Mouse (Mus musculus) 416B (cell line): Measurements from ENCODE around the gene March9.
"Not testable (repeated sequence)": the region's sequence is repeated elsewhere in the genome, so short reads cannot be mapped to it uniquely, and the experiment has no call there.

Experiments used
- DNase-seq: peaks from one replicate; pipeline ENCODE4 v3.0.0; 2011; ENCODE audit warnings: low read depth

March9 gene

GRCm38 (mm10) chr10:127079665-127080391, 19.8 kb upstream of the March9 start:
- no peak for DNase-seq

DNA sequence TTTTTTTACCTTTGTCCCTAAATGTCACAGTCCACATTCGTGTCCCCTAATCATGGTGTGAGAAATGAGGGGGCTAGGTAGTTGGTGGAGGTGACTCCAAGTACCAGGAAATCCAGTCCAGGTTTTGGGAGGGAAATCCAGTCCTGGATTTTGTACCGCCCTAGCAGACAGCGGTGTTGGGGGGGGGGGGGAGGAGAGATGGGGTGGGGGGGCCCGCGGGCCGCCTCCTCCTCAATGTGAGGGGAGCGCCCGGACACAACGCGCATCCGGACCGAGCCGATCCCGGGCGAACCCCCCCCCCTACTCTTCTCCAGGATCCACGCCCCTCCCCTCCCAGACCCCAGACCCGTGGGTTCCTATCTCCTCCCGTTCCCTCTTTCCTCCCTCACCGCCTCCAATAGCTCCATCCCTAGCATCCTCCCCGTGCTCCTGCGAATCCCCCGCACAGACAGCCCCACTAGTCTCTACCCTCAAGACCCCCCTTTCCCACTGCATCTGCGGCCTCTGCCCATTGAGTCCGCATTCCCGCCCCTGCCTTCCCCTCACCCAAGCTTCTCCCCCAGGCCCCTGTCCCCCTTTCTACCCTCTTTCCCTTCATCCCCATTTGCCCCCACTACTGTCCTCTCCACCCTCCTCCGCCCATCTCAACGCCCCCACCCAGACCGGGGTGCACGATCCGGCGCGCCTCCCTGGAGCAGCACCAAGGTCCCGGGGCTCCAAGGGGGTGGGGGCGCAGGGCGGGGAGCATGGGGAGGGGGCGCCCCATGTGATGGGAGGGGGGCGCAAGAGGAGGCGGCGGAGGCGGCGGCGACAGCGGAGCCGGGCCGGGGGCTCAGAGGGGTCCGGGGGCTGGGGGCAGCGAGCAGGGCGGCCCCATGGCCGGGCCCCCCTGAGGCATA, 18.9 kb upstream of the March9 start:
- no peak for DNase-seq

DNA sequence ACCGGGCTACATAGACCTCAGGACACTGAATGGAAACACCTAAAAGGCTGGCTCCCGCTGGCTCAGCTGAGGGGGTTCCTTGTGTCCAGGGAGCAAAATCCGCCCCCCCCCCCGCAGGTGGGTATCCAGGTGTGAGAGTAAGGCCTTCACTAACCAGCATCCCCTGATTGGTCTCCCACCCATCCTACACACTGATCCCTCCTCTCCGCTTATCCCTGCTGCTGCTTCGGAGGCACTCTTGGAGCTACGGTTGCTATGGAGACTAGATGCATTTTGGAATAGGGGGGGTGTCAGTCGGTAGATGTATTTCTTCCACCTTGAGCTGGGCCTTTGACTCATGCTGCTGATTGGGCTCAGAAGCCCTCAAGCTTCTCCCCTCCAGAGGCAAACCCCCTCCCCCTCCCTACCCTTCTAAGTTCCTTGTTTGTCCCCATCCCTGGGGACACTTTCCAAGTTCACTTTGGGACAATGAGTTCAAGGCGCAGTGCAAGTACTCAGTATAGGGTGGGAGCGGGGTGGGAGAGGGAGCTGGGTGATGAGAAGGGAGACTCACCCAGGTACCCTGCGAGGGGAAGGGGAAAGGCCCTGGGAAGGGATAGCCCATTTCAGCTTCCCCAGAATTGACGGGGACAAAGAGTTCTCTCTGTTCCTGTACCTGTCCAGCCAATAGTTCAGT, 18.2 kb upstream of the March9 start:
- no peak for DNase-seq

GRCm38 (mm10) chr10:127077515-127077914, 17.5 kb upstream of the March9 start:
- no peak for DNase-seq

- DNase-seq = peak; percentile 85
Measured at GRCm38 (mm10) chr10:127076082-127076481, 16.1 kb upstream of the March9 start.

- no peak for DNase-seq
Measured at GRCm38 (mm10) chr10:127075651-127076050, 15.7 kb upstream of the March9 start.

DNA sequence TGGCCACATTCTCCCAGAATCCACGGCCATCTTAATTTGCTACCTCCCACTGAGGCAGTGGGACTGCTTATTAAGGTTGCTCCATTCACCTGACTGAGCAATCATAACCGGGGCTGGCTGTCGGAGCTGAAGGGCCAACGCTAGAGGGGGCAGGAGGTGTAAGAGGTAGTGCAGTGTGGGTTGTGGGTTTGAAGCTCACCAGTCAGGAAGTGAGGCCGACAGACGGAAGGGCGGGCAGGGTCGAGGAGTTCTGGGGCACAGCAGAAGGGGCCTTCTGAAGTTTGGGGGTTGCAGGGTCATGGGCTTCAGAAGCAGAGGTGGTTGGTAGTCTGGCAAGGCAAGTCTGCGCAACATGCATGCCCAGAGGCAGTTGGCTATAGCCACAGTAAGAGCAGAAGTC, 15.1 kb upstream of the March9 start, which contains the start of gene Agap2:
Gene Agap2 (plus strand): TSS at position 205 of the 400 bp plus-strand sequence.
- peak; percentile 92 for DNase-seq

DNA sequence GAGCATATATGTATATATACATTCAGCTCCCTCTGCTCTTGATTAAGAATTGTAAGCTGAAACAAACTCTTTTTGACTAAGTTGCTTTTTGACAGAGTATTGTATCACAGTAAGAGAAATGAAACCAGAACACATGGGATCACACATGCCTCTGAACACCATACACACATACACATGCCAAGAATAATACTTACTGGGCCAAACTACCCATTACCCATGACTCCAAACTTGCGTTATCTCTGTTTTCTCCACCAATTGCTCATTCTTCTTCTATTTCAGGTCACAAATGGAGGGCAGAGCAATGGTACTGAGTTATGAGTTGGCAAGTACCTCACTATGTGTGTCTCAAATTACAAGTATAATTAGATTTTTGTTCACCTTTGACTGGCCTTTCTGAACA, 14.0 kb upstream of the March9 start:
- no peak for DNase-seq

DNA sequence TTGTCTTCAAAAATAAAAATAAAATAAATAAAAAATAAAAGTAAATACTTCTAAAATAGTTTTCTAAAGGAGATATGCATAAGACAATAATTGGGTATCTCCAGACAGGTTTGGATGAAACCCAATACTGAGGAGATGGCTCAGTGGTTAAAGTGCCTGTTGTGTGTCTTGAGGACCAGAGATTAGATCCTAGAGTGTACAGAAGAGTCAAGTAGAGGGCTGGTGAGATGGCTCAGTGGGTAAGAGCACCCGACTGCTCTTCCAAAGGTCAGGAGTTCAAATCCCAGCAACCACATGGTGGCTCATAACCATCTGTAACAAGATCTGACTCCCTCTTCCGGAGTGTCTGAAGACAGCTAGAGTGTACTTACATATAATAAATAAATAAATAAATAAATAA, 13.0 kb upstream of the March9 start:
- not testable (repeated sequence) for DNase-seq

- peak; percentile 58 for DNase-seq
Measured at GRCm38 (mm10) chr10:127072270-127072669, 12.3 kb upstream of the March9 start.

- no peak for DNase-seq
Measured at GRCm38 (mm10) chr10:127071203-127071602, 11.2 kb upstream of the March9 start.

GRCm38 (mm10) chr10:127070190-127071121, 10.5 kb upstream of the March9 start, which contains the start of gene Tspan31:
Gene Tspan31 (minus strand): TSS chr10:127070264.
- peak; percentile 99 for DNase-seq

GRCm38 (mm10) chr10:127069281-127070189, 9.6 kb upstream of the March9 start:
- DNase-seq = peak; percentile 50

DNA sequence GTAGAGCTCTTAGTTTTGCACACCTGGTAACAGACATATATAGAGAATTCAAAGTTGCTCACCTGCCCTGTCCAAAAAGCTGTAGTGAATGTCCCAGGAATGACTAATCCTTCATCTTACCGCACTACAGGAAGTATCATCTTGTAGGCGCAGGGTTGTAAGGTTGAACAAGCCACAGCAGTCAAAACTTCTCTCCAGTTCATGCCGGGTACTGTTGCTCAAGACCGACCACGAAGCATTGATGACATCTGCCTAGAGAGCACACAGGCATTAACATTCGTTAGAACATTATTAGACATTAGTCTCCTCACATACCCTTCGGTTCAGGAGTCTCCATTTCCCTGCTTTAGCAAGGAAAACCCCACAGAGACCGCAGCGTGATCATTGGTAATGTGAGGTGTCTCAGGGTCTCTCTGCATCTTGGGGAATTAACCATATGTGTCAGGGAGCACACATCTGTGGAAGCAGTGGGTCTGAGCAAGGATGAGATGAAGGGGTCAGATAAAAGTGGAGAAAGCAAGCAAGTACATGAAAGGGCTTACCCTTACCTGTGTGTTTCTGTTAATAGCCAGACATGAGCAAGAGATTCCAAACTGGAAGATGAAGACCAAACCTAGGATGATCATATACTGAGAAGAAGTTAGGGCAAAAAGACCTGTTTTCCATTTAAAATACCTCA, 8.5 kb upstream of the March9 start:
- DNase-seq = peak; percentile 88

DNA sequence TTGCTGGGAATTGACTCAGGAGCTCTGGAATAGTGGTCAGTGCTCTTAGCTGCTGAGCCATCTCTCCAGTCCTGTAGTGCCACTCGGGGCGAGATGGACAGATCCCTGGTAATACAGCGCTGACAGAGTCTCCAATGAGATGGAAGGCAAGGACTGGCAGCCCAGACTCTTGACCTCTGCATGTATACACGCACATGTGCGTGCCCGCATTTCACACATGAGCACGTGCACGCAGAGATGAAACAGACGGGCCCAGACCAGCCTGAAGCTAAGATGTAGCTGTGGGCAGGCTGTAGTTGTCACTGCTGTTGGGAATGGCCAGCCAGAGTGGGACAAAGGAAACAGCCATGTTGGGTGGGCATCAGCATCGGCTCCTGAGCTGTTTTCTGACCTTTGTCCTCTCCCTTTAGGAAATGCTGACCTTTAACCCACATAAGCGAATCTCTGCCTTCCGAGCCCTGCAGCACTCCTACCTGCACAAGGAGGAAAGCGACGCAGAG, 6.6 kb upstream of the March9 start:
- no peak for DNase-seq

DNA sequence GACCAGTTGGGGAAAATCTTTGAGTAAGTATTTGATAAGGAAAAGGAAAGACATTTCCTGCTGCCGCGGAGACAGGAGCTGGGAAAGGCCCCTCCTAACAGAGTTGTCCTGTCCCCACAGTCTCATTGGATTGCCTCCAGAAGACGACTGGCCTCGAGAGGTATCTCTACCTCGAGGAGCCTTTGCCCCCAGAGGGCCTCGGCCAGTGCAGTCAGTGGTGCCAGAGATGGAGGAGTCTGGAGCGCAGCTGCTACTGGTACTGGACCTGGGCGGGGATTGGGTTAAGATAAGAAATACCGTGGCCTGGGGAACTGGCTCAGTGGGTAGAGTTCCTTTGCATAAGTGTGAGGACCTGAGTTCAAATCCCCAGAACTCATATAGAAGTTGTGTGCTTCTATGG, 6.0 kb upstream of the March9 start:
- no peak for DNase-seq

DNA sequence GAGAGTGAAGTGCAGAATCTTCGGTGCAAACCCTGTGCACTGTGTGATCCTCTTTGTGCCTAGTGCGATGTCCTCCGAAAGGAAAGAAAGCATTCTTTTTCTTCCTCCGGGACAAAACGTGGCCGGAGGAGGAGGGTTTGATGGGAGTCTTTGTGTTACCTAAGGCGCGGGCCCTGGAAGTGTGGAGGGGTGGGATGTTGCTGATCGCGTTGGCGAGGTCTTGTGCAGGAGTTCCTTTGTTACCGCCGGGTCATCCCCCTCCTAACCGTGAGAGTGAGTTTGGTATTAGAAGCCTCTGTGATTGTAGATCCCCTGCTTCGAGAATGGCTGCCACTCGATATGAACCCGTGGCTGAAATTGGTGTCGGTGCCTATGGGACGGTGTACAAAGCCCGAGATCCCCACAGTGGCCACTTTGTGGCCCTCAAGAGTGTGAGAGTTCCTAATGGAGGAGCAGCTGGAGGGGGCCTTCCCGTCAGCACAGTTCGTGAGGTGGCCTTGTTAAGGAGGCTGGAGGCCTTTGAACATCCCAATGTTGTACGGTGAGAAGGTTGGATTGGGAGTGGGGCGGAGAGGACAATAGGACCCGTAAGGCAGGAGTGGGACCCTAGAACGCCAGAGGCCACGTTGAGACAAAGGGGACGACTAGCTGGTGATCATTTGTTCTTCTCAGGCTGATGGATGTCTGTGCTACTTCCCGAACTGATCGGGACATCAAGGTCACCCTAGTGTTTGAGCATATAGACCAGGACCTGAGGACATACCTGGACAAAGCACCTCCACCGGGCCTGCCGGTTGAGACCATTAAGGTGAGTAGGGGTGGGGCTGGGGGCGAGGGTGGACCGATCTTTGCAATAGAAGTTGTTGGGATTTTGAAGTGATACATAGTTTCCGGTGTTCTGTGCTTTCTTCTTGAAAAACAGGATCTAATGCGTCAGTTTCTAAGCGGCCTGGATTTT, 4.2 kb upstream of the March9 start:
- peak; percentile 49 for DNase-seq

GRCm38 (mm10) chr10:127063239-127063872, 3.4 kb upstream of the March9 start, which contains the start of gene Cdk4:
Gene Cdk4 (plus strand): TSS chr10:127063534.
- DNase-seq = peak; percentile 99
